ENCODE assay signal across 8 mouse cellular contexts in genomic region chr10:98916781-98917340, GRCm38 (mm10). TPM values are rescaled to one million over a fixed set of nuclear protein-coding genes. Genes with fewer than 3 reads are reported as not detected.
DNase-seq lines count a peak whose midpoint lies in the region; ATAC-seq and TF ChIP-seq lines count a peak whose summit lies in the region.

No protein-coding gene starts in this region.

- no peak overlapping the region for H3K27ac ChIP-seq in kidney, embryonic 16.5 days (ENCODE audit: low read length)
- no peak overlapping the region for H3K27ac ChIP-seq in embryonic facial prominence, embryonic 12.5 days
- H3K27ac ChIP-seq in intestine, embryonic 15.5 days: no peak overlapping the region

- H3K9ac ChIP-seq in kidney, embryonic 16.5 days (replicated peaks; ENCODE audit: low read length): peak overlapping the region; percentile 96
- no peak overlapping the region for H3K9ac ChIP-seq in embryonic facial prominence, embryonic 12.5 days
- H3K9ac ChIP-seq in intestine, embryonic 15.5 days: 0 out of 2 replicates have a peak overlapping the region, but pooled peaks have one; percentile 93

- H3K36me3 ChIP-seq in kidney, embryonic 16.5 days (ENCODE audit: insufficient read depth, low read length): no peaks in the 10 kb centered on the region
- no peaks in the 10 kb centered on the region for H3K36me3 ChIP-seq in embryonic facial prominence, embryonic 12.5 days
- no peaks in the 10 kb centered on the region for H3K36me3 ChIP-seq in intestine, embryonic 15.5 days
- no peaks in the 10 kb centered on the region for H3K36me3 ChIP-seq in myocyte (ENCODE audit: control insufficient read depth, insufficient read depth)

- H3K4me2 ChIP-seq in kidney, embryonic 16.5 days (replicated peaks; ENCODE audit: low read depth, low read length): peak overlapping the region; percentile 89
- peak overlapping the region; percentile 95 for H3K4me2 ChIP-seq in embryonic facial prominence, embryonic 12.5 days (replicated peaks)
- peak overlapping the region; percentile 67 for H3K4me2 ChIP-seq in intestine, embryonic 15.5 days (replicated peaks)
- peak overlapping the region; percentile 87 for H3K4me2 ChIP-seq in myocyte (ENCODE audit: low read depth)

- no peak overlapping the region for H3ac ChIP-seq in myocyte (ENCODE audit: control insufficient read depth, insufficient read length)

- H3K4me1 ChIP-seq in kidney, embryonic 16.5 days (ENCODE audit: insufficient read depth, low read length): peaks cover 25% of the 10 kb centered on the region
- peaks cover 6% of the 10 kb centered on the region; the same call in 1 of the 2 replicates for H3K4me1 ChIP-seq in embryonic facial prominence, embryonic 12.5 days
- H3K4me1 ChIP-seq in intestine, embryonic 15.5 days (replicated peaks): 0 out of 2 replicates have a peak, but pooled peaks cover 6% of the 10 kb centered on the region

- H3K4me3 ChIP-seq in kidney, embryonic 16.5 days (ENCODE audit: low read length): peak overlapping the region; percentile 98
- H3K4me3 ChIP-seq in embryonic facial prominence, embryonic 12.5 days: peak overlapping the region; percentile 97; the same call in 1 of the 2 replicates
- H3K4me3 ChIP-seq in intestine, embryonic 15.5 days (replicated peaks): peak overlapping the region; percentile 91
- H3K4me3 ChIP-seq in myocyte: peak overlapping the region; percentile 94

- 60% methylated on average over 10 of the region's 10 CpGs for WGBS in kidney, embryonic 16.5 days
- WGBS in embryonic facial prominence, embryonic 12.5 days: 70% methylated on average over 10 of the region's 10 CpGs
- WGBS in intestine, embryonic 15.5 days: 66% methylated on average over 10 of the region's 10 CpGs

- DNase-seq in kidney, postnatal 4 days: no peak
- DNase-seq in cerebellum, postnatal 36 days: no peak
- no peak for DNase-seq in thymus, postnatal 4 days

- H3K9me3 ChIP-seq in kidney, embryonic 16.5 days (ENCODE audit: low read length): no peaks in the 10 kb centered on the region
- no peaks in the 10 kb centered on the region for H3K9me3 ChIP-seq in embryonic facial prominence, embryonic 12.5 days
- no peaks in the 10 kb centered on the region for H3K9me3 ChIP-seq in intestine, embryonic 15.5 days

- ATAC-seq in kidney, embryonic 16.5 days (ENCODE audit: low FRiP score, low TSS enrichment): no peak
- ATAC-seq in embryonic facial prominence, embryonic 12.5 days (ENCODE audit: insufficient number of reproducible peaks, insufficient read depth, low FRiP score, low TSS enrichment): no peak
- ATAC-seq in intestine, embryonic 15.5 days: no peak
- no peak for ATAC-seq in megakaryocyte-erythroid progenitor cell, adult 5-6 weeks (replicated peaks; ENCODE audit: low FRiP score, low TSS enrichment, poor library complexity, severe bottlenecking)

- no peaks in the 10 kb centered on the region for H3K27me3 ChIP-seq in kidney, embryonic 16.5 days (ENCODE audit: insufficient read depth, low read length)
- H3K27me3 ChIP-seq in embryonic facial prominence, embryonic 12.5 days: no peaks in the 10 kb centered on the region
- H3K27me3 ChIP-seq in intestine, embryonic 15.5 days (replicated peaks): no peaks in the 10 kb centered on the region
- H3K27me3 ChIP-seq in myocyte (ENCODE audit: control insufficient read depth, insufficient read depth, insufficient read length): no peaks in the 10 kb centered on the region

- no peak for TF ChIP-seq POLR2A in myocyte (IDR thresholded peaks at IDR 0.05; ENCODE audit: insufficient read length, low read depth)

- peaks cover 66% of the 10 kb centered on the region for H3K79me2 ChIP-seq in myocyte (ENCODE audit: control insufficient read depth, insufficient read depth)

TF ChIP-seq in myocyte, 11 proteins besides CTCF, POLR2A, EP300 and RAD21:
- TF ChIP-seq TCF3 (IDR thresholded peaks at IDR 0.05; ENCODE audit: insufficient read length, low read depth) (no peak), MYOG (IDR thresholded peaks at IDR 0.05; ENCODE audit: control insufficient read depth in 1 of 3, insufficient read depth in 1 of 3, insufficient read length in 2 of 3, low read depth in 2 of 3) (no peak)

RNA-seq across cellular contexts. Expression of gene Atp2b1, which starts 2.7 kb away (rescaled TPM):
- polyA plus RNA-seq in kidney, embryonic 16.5 days (2015; fragmentation: Nextera tagmentation; extraction: Ambion mirVana): 164 and 182 TPM in 2 replicates
- polyA plus RNA-seq in embryonic facial prominence, embryonic 12.5 days (2016; fragmentation: Nextera tagmentation; extraction: Ambion mirVana): 103 and 111 TPM in 2 replicates
- 155 and 176 TPM in 2 replicates for polyA plus RNA-seq in intestine, embryonic 15.5 days (2015; fragmentation: Nextera tagmentation; extraction: Ambion mirVana)
- 36.2 TPM for polyA plus RNA-seq in myocyte (2012; fragmentation: generic; extraction: Trizol)
- total RNA-seq in megakaryocyte-erythroid progenitor cell, adult 5-6 weeks (2014; fragmentation: Nextera tagmentation): 15.8 and 21.1 TPM in 2 replicates
- total RNA-seq in megakaryocyte-erythroid progenitor cell, adult 5-6 weeks (2017): 26.7 and 28.9 TPM in 2 replicates
